Mouse (Mus musculus) monocyte, adult 2 months (primary cell): ENCODE measurements around the gene Cbfa2t2.

Source experiments
- DNase-seq, 2 experiments: peaks; one replicate each; pipeline ENCODE4 v3.0.0; 2022; ENCODE audit warnings: low spot score in 2 of 2, low read depth in 1 of 2

Cbfa2t2 gene

GRCm38 (mm10) chr2:154534704-154535270 lies 98.5 kb downstream of the Cbfa2t2 start:
- no peak for DNase-seq

GRCm38 (mm10) chr2:154538310-154538709 lies 102.0 kb downstream of the Cbfa2t2 start:
- DNase-seq: no peak

- no peak for DNase-seq
Measured at GRCm38 (mm10) chr2:154538710-154539109, 102.4 kb downstream of the Cbfa2t2 start.

DNA sequence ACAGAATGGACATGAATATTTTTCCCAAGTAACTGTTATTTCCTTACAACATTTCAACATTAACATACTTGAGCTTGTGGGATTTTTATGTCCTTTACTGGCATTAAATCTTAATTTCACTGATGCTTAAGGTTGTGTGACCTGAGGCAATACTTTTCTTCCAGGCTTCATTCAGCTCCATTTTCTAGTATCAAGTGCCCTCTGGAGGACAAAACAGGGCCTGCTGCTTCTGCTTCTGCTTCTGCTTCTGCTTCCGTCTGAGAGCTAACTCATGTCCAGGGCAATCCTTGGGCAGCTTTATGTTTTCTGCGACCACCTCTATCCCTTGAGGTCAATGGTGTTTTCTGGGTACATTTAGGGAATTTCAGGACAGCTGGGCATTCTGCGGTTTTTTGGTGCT lies 103.4 kb downstream of the Cbfa2t2 start:
- DNase-seq: no peak

- DNase-seq: no peak
Measured at GRCm38 (mm10) chr2:154541630-154542029, 105.3 kb downstream of the Cbfa2t2 start.

GRCm38 (mm10) chr2:154543567-154544347 lies 107.5 kb downstream of the Cbfa2t2 start:
- DNase-seq: no peak

DNA sequence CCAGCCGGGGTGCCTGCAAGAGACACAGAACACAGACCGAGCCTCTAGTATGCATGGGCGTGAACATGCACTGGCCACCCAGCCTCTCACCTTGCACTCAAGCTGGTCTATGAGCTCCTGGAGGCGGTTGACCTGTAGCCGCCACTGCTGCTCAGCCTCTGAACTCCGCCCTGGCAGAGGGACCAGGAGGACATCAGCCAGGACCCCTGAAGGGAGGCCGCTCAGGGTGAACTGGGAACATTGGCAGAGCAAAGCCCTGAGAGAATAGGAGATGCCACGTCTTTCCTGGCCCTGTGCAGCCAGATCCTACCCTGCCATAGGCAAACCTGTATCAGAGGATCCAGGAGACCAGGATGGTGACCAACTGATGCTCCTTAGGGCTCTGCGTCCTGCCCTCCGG lies 110.4 kb downstream of the Cbfa2t2 start, which contains the start of gene 1700003F12Rik:
TSS of gene 1700003F12Rik (plus strand) at position 375 of the 400 bp plus-strand sequence.
- no peak for DNase-seq

DNA sequence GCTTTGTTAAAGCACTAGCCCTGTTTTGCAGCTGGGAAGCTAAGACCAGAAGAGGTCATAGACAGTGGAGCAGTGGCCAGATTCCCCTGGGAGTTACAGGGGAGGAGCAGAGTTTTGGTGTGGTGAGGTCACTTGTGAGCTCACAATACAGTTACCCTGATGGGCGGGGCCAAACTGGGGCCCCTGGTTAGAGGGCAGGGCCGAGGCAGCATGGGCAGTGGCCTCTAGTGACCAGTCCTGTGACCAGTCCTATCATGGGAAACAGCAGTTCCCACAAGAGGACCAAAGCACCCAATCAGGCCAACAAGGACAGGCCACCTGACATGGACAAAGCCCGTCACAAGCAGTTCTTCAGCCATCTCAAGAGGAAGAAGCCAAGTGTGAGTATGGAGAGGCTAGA lies 112.4 kb downstream of the Cbfa2t2 start:
- no peak for DNase-seq

GRCm38 (mm10) chr2:154549127-154549885 lies 113.0 kb downstream of the Cbfa2t2 start:
- DNase-seq: no peak

- DNase-seq: no peak
Measured at GRCm38 (mm10) chr2:154549886-154550189, 113.6 kb downstream of the Cbfa2t2 start.

GRCm38 (mm10) chr2:154550937-154551336 lies 114.7 kb downstream of the Cbfa2t2 start:
- no peak for DNase-seq

GRCm38 (mm10) chr2:154551476-154551875 lies 115.2 kb downstream of the Cbfa2t2 start, which contains the start of gene Actl10:
TSS of gene Actl10 (plus strand) at chr2:154551776.
- no peak for DNase-seq

DNA sequence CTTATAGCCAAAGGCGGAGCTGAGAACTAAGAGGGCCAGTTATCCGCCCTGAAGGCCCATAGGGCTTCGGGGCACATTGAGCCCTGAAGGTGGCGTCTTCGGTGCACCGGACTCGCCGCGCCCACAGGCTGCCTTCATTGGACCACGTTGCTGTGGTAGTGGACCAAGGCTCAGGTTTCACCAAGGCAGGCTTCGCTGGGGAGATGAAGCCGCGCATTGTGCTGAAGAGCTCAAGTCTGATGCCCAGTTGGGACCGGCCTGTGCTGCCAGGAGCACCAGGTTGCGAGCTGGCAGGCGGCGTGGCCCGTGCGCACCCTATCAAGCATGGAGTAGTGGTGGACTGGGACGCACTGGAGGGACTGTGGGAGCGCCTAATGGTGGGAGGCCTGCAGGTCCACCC lies 115.6 kb downstream of the Cbfa2t2 start:
- DNase-seq: no peak

- peak; percentile 29 to 48 for DNase-seq
Measured at GRCm38 (mm10) chr2:154552424-154552907, 116.2 kb downstream of the Cbfa2t2 start.

- DNase-seq: no peak
Measured at GRCm38 (mm10) chr2:154555235-154555634, 119.0 kb downstream of the Cbfa2t2 start.

DNA sequence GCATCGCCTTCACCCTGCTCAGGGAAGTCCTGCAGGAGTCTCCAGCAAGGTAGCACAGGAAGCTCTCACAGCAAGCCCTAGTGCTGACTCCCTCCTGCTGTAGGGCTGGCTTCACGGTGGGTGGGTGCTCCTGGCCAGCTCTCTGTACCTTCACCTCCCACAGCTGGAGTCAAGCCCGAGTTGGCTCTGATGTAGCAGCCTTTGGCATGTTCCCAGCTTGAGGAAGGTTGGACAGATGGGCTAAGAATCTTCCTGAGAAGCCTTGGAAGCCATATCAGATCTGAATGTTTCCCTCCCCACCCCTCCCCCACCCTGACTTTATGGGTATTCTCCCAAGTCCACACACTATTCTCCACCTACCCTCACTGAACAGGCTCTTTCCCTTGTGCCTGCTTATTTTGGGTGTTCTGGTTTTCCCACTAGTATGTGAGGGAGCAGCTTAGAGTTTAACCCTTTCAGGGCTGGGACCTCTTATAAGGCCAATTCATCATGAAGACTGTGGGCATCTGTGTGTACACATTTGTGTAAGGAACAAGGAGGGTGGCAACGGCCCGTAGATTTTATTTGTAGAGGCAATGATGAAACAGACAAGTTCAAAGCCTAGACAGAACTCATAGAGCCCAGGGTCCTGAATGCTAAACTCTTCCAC lies 121.0 kb downstream of the Cbfa2t2 start:
- no peak for DNase-seq

DNA sequence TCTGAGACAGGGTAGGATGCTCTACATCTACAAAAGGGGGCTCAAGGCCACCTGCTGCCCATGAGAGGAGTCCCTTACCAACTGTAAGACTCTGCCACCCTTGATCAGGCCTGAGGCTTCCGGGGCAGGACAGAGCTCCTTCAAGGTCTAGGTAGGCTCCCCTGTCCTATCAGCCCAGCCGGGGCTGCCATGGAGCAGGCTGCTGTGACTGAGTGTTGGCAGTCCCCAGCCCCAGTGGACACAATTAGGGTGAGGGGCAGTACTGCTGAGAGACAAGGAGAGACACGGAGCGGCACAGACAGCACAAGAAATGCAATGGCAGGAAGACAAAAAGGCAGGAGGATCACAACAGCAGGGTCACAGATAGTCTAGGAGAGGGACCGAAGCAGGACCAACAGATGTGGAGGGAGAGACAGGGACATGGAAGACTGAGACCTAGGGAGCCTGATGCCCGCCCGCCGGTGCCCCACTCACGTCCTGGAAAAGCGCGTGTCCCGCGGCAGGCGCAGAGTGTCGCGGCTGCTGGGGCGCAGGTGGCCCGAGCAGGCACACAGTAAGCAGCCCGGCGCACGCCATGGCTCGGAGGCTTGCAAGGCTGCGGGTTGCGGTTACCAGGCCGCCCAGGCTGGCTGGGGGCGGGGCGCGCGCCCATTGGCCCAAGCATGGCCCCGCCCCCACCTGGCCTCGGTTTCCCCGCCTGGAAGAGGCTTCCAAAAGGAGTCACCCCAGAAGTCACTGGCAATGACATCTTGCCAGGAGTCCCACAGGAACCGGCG lies 122.2 kb downstream of the Cbfa2t2 start, which contains the start of gene Necab3:
TSS of gene Necab3 (minus strand) at position 627 of the 776 bp plus-strand sequence.
- no peak for DNase-seq

GRCm38 (mm10) chr2:154563612-154564170 lies 127.4 kb downstream of the Cbfa2t2 start:
- DNase-seq: no peak

- no peak for DNase-seq
Measured at GRCm38 (mm10) chr2:154565562-154565961, 129.3 kb downstream of the Cbfa2t2 start.

- no peak for DNase-seq
Measured at GRCm38 (mm10) chr2:154566641-154567040, 130.4 kb downstream of the Cbfa2t2 start.
